Mouse (Mus musculus): ENCODE results near the gene Atp2c1.

Gene Atp2c1

GRCm38 (mm10) chr9:105366199-105366598, 160.9 kb downstream of the Atp2c1 start:
- no peak for DNase-seq (ENCODE audit: low read depth)

- no peak for DNase-seq (ENCODE audit: low read depth)
Measured at GRCm38 (mm10) chr9:105363520-105364231, 163.4 kb downstream of the Atp2c1 start.

GRCm38 (mm10) chr9:105362181-105362580, 164.9 kb downstream of the Atp2c1 start:
- DNase-seq (ENCODE audit: low read depth) = peak; percentile 6
